Mouse (Mus musculus): ENCODE measurements at regions not wholly inside any gene's neighbourhood (a gene's known extent, or its start where the extent isn't known, plus 50 kb on each side); places are given as distances from the start of the nearest gene placed in this dataset.

DNA sequence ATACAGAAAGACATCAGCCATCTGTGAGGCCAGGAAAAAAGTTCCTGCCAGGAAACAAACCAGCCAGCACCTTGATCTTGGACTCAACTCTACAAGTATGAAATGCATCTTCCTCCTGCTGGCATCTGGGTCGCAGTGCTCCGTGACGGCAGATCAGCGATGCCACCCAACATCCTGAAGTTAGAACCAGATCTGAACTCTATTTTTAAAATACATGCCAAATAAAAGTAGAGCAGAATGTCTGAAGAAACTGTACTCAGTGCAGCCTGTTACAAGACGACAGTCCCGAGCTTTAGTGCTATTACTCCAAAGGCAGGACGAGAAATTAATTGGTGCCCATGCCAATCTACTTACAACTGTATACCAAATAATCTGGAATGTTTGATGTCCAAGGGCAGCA is 80.2 kb downstream of the Kctd12 start:
- no peaks in the 10 kb centered on the region for H3K27me3 ChIP-seq (ENCODE audit: low read depth, poor library complexity, severe bottlenecking)
- WGBS, result 91% methylated on average over 7 of the region's 7 CpGs
- no peak overlapping the region for H3K4me3 ChIP-seq

DNA sequence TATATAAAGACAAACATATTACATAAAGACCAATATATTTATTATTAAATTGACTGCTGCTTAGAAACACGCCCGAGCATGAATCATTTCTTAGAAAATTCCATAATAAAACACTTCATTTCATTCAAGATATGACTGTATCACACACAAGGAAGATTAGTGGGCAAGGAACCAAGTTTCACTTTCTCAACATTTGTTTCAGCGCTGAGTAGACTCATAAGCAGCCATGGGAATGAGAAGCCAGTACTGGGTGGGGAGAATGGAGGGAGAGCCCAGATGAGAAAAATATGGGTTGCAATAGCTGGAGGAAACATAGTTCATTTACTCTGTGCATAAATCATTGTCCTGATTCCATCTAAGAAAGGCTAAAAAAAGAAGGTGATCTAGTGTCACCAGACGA is 84.0 kb downstream of the Kctd12 start:
- H3K36me3 ChIP-seq, result no peaks in the 10 kb centered on the region
- H3K9me3 ChIP-seq (replicated peaks), result no peaks in the 10 kb centered on the region
- DNase-seq (ENCODE audit: low spot score), result no peak
- no peak overlapping the region for H3K4me3 ChIP-seq
- 94% methylated on average over 4 of the region's 4 CpGs for WGBS
- no peak overlapping the region for H3K27ac ChIP-seq (replicated peaks)
- H3K27me3 ChIP-seq (ENCODE audit: low read depth, poor library complexity, severe bottlenecking), result no peaks in the 10 kb centered on the region
- no peaks in the 10 kb centered on the region for H3K4me1 ChIP-seq

More for the DNA sequence above, 80.2 kb downstream of the Kctd12 start:
- Histone ChIP-seq H3K27ac (replicated peaks) (no peak overlapping the region), H3K9me3 (replicated peaks) (no peaks in the 10 kb centered on the region), H3K4me1 (no peaks in the 10 kb centered on the region), H3K36me3 (no peaks in the 10 kb centered on the region)
- no peak for DNase-seq (ENCODE audit: low spot score)

- DNase-seq (ENCODE audit: low spot score), result no peak
- no peak overlapping the region for H3K4me3 ChIP-seq
- H3K27ac ChIP-seq (replicated peaks), result no peak overlapping the region
- no peaks in the 10 kb centered on the region for H3K36me3 ChIP-seq
- 92% methylated on average over 1 of the region's 1 CpGs for WGBS
- H3K27me3 ChIP-seq (ENCODE audit: low read depth, poor library complexity, severe bottlenecking), result no peaks in the 10 kb centered on the region
- H3K9me3 ChIP-seq (replicated peaks), result no peaks in the 10 kb centered on the region
- H3K4me1 ChIP-seq, result no peaks in the 10 kb centered on the region
Measured at GRCm38 (mm10) chr14:102897039-102897438, 85.4 kb downstream of the Kctd12 start.

DNA sequence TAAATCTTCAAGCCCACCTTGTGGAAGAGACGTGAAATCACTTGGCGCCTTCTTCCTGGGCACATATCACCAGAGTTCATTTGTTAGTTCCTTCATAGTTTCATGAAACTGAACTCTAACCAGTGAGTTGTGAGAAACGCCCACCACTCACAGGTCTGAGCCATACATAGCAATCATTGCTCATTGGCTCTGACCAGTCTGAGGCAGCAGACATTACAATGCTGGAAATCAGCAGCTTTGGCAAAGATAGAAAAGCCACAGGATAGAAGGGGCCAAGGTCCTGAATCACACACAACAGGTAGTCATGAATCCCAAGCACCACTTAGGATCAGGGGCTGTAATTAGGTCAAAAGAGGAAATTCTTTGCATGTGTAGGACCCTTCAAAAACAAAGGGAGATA is 85.9 kb downstream of the Kctd12 start:
- H3K9me3 ChIP-seq (replicated peaks), result no peaks in the 10 kb centered on the region
- 87% methylated on average over 3 of the region's 3 CpGs for WGBS
- H3K4me1 ChIP-seq, result no peaks in the 10 kb centered on the region
- no peak overlapping the region for H3K4me3 ChIP-seq
- DNase-seq (ENCODE audit: low spot score), result no peak
- H3K27ac ChIP-seq (replicated peaks), result no peak overlapping the region
- H3K27me3 ChIP-seq (ENCODE audit: low read depth, poor library complexity, severe bottlenecking), result no peaks in the 10 kb centered on the region
- no peaks in the 10 kb centered on the region for H3K36me3 ChIP-seq

DNA sequence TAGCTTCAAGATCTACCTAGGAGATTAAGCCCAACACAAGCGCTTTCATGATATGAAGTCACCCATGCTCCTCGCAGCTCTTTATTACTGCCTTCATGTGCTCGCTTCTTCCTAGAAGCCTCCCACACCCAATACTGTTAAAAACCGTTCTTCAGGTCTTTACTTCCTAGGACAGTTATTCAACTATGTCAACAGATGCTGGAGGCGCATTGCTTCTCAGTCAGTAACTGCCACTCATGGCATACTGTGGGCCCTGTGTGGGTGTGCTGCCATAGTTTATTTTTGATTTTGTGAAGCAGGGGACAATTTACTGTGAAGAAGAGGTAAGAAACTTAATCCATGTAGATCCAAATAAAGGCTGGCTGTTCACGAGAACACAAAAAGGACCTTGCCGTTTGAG is 89.2 kb downstream of the Kctd12 start:
- no peaks in the 10 kb centered on the region for H3K4me1 ChIP-seq
- no peak overlapping the region for H3K27ac ChIP-seq (replicated peaks)
- 96% methylated on average over 7 of the region's 7 CpGs for WGBS
- no peak overlapping the region for H3K4me3 ChIP-seq
- no peaks in the 10 kb centered on the region for H3K36me3 ChIP-seq
- no peak for DNase-seq (ENCODE audit: low spot score)
- no peaks in the 10 kb centered on the region for H3K9me3 ChIP-seq (replicated peaks)
- no peaks in the 10 kb centered on the region for H3K27me3 ChIP-seq (ENCODE audit: low read depth, poor library complexity, severe bottlenecking)

- Histone ChIP-seq H3K36me3 (no peaks in the 10 kb centered on the region), H3K27me3 (ENCODE audit: low read depth, poor library complexity, severe bottlenecking) (no peaks in the 10 kb centered on the region), H3K9me3 (replicated peaks) (no peaks in the 10 kb centered on the region), H3K4me1 (no peaks in the 10 kb centered on the region), H3K27ac (replicated peaks) (no peak overlapping the region), H3K4me3 (no peak overlapping the region)
- no peak for DNase-seq (ENCODE audit: low spot score)
- WGBS, result 31% methylated on average over 4 of the region's 4 CpGs
Measured at GRCm38 (mm10) chr14:102891552-102891951, 90.9 kb downstream of the Kctd12 start.

GRCm38 (mm10) chr14:102885240-102885598 is 97.2 kb downstream of the Kctd12 start:
- Histone ChIP-seq H3K27me3 (ENCODE audit: low read depth, poor library complexity, severe bottlenecking) (no peaks in the 10 kb centered on the region), H3K9me3 (replicated peaks) (no peaks in the 10 kb centered on the region), H3K27ac (replicated peaks) (no peak overlapping the region), H3K4me3 (no peak overlapping the region), H3K36me3 (no peaks in the 10 kb centered on the region), H3K4me1 (no peaks in the 10 kb centered on the region)
- DNase-seq (ENCODE audit: low spot score), result no peak
- WGBS, result 95% methylated on average over 2 of the region's 2 CpGs

GRCm38 (mm10) chr14:102884539-102885239 is 97.7 kb downstream of the Kctd12 start:
- H3K4me1 ChIP-seq, result no peaks in the 10 kb centered on the region
- H3K27me3 ChIP-seq (ENCODE audit: low read depth, poor library complexity, severe bottlenecking), result no peaks in the 10 kb centered on the region
- DNase-seq (ENCODE audit: low spot score), result no peak
- H3K9me3 ChIP-seq (replicated peaks), result no peaks in the 10 kb centered on the region
- H3K36me3 ChIP-seq, result no peaks in the 10 kb centered on the region
- H3K27ac ChIP-seq (replicated peaks), result no peak overlapping the region
- WGBS, result 92% methylated on average over 10 of the region's 10 CpGs
- no peak overlapping the region for H3K4me3 ChIP-seq

DNA sequence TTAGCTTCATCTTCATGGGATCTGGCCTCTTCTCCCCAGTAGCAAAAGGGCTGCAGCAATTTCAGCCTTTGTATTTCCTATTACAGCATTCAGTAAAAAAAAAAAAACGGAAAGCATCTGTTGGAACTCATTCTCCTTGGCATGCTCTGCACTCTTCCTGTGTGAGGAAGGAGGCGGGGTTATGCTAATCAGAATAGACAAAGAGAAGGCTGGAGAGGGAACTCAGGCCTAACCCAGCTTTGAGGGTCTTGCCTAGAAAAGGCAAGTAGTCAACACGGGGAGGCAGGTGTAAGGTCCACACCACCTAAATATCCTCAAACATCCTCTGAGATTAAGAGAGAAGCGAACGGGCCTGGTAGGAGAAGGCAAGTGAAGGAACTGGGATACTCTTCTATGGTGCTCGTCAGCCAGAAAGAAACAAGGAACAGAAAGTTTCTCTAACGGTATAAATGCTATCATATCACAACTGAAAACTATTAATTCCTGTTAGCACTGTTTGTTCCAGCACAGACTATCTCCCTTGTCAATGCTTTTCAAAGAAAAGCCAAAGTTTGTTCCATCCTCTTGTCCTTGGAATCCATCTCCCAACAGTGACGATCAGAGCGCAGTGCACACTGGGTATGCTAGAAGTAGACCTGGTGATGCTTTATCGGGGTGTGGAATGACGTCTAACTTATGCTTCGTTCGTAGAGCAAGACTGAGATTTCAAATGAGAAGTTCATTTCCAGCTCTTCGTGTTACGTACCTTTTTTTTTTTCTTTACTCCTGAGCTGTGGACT is 98.9 kb downstream of the Kctd12 start:
- H3K27me3 ChIP-seq (ENCODE audit: low read depth, poor library complexity, severe bottlenecking), result no peaks in the 10 kb centered on the region
- no peaks in the 10 kb centered on the region for H3K9me3 ChIP-seq (replicated peaks)
- no peak overlapping the region for H3K27ac ChIP-seq (replicated peaks)
- no peaks in the 10 kb centered on the region for H3K4me1 ChIP-seq
- WGBS, result 84% methylated on average over 15 of the region's 15 CpGs
- no peak for DNase-seq (ENCODE audit: low spot score)
- H3K4me3 ChIP-seq, result no peak overlapping the region
- no peaks in the 10 kb centered on the region for H3K36me3 ChIP-seq

GRCm38 (mm10) chr14:102882281-102882680 is 100.2 kb downstream of the Kctd12 start:
- Histone ChIP-seq H3K36me3 (no peaks in the 10 kb centered on the region), H3K4me1 (no peaks in the 10 kb centered on the region), H3K27ac (replicated peaks) (no peak overlapping the region), H3K27me3 (ENCODE audit: low read depth, poor library complexity, severe bottlenecking) (no peaks in the 10 kb centered on the region), H3K9me3 (replicated peaks) (no peaks in the 10 kb centered on the region), H3K4me3 (no peak overlapping the region)
- WGBS, result 85% methylated on average over 3 of the region's 3 CpGs
- no peak for DNase-seq (ENCODE audit: low spot score)

- H3K4me1 ChIP-seq, result no peaks in the 10 kb centered on the region
- no peak overlapping the region for H3K4me3 ChIP-seq
- DNase-seq (ENCODE audit: low spot score), result no peak
- WGBS, result 72% methylated on average over 1 of the region's 1 CpGs
- H3K36me3 ChIP-seq, result no peaks in the 10 kb centered on the region
- H3K27ac ChIP-seq (replicated peaks), result no peak overlapping the region
- no peaks in the 10 kb centered on the region for H3K27me3 ChIP-seq (ENCODE audit: low read depth, poor library complexity, severe bottlenecking)
- H3K9me3 ChIP-seq (replicated peaks), result no peaks in the 10 kb centered on the region
Measured at GRCm38 (mm10) chr14:102880658-102881083, 101.8 kb downstream of the Kctd12 start.

DNA sequence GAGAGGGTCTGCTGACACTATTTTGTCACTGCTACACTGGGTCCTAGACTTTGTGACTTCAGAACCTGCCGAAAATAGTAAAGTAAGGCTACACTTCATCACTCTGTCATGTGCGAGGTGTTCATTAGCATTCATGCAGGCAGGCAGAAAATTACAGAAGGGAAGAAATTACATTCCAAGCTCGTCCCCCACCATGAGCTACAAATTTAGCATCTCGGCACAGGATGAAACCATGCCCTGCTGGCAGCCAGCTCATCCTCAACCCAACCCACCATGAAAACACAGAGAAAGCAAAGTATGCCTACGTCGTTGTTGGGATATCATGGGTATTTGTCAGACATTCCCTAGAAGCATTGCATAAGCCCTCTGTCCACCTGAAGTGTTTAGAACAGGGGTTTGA is 103.9 kb downstream of the Kctd12 start:
- Histone ChIP-seq H3K36me3 (no peaks in the 10 kb centered on the region), H3K27me3 (ENCODE audit: low read depth, poor library complexity, severe bottlenecking) (no peaks in the 10 kb centered on the region), H3K4me3 (no peak overlapping the region), H3K4me1 (no peaks in the 10 kb centered on the region), H3K27ac (replicated peaks) (no peak overlapping the region), H3K9me3 (replicated peaks) (no peaks in the 10 kb centered on the region)
- DNase-seq (ENCODE audit: low spot score), result no peak
- 86% methylated on average over 6 of the region's 6 CpGs for WGBS

DNA sequence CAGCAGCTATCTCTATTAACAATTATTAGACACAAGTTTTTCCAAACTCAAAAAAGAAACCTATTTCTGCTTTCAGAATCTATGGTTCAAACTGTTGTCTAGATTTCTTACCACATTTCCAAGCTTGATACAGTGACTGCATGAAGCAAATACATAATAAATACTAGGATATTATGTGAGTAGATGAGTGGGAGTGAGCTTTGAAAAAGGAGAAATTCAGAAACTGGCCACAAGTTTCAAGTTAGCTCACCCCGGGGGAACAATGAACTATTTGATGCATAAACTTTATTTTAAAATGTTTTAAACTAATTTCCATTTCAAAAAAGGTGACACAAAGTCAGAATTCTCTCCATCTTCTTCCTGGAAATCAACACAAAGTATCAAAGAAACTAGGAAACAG is 114.3 kb downstream of the Kctd12 start:
- Histone ChIP-seq H3K27me3 (ENCODE audit: low read depth, poor library complexity, severe bottlenecking) (no peaks in the 10 kb centered on the region), H3K27ac (replicated peaks) (no peak overlapping the region), H3K9me3 (replicated peaks) (no peaks in the 10 kb centered on the region), H3K4me1 (no peaks in the 10 kb centered on the region), H3K4me3 (no peak overlapping the region), H3K36me3 (no peaks in the 10 kb centered on the region)
- 85% methylated on average over 1 of the region's 1 CpGs for WGBS
- no peak for DNase-seq (ENCODE audit: low spot score)

Data from midbrain, embryonic 10.5 days (tissue).